Mouse (Mus musculus) C2C12 (cell line): Measurements from ENCODE around the gene Dlx4. TPM values are rescaled to one million over a fixed set of nuclear protein-coding genes. Genes with fewer than 3 reads are reported as not detected.

ENCODE experiments used
- H3K27me3 ChIP-seq: one replicate; pipeline ENCODE4 v1.6.1; 2011; ENCODE audit not compliant: control insufficient read depth, insufficient read depth, insufficient read length
- H3K36me3 ChIP-seq: one replicate; pipeline ENCODE4 v1.6.1; 2011; ENCODE audit not compliant: control insufficient read depth, insufficient read depth
- H3K4me3 ChIP-seq: one replicate; pipeline ENCODE4 v1.5.1; 2011; ENCODE audit warnings: mild to moderate bottlenecking, control low read depth; ENCODE audit not compliant: poor library complexity, insufficient read depth, severe bottlenecking
- H3K79me2 ChIP-seq: one replicate; pipeline ENCODE4 v1.6.1; 2011; ENCODE audit not compliant: control insufficient read depth, insufficient read depth
- H3K79me3 ChIP-seq: one replicate; pipeline ENCODE4 v1.6.1; 2011; ENCODE audit warnings: low read depth, control low read depth
- H3ac ChIP-seq: one replicate; pipeline ENCODE3; 2011; ENCODE audit warnings: low read depth; ENCODE audit not compliant: control insufficient read depth, insufficient read length
- CEBPB ChIP-seq: IDR thresholded peaks from one replicate; pipeline ENCODE4 v1.6.1; 2011; ENCODE audit warnings: low read depth, mild to moderate bottlenecking, control low read depth, moderate library complexity
- CTCF ChIP-seq: IDR thresholded peaks from one replicate; pipeline ENCODE4 v1.5.1; 2011; ENCODE audit not compliant: control insufficient read depth, insufficient read depth, insufficient read length
- FOSL1 ChIP-seq: IDR thresholded peaks from one replicate; pipeline ENCODE4 v1.8.0; 2011; ENCODE audit warnings: mild to moderate bottlenecking, low read length; ENCODE audit not compliant: poor library complexity, insufficient read depth, severe bottlenecking
- MAX ChIP-seq: IDR thresholded peaks from one replicate; pipeline ENCODE4 v1.6.1; 2011; ENCODE audit warnings: mild to moderate bottlenecking, control low read depth
- MYOD1 ChIP-seq: IDR thresholded peaks from one replicate; pipeline ENCODE4 v1.6.1; 2011; ENCODE audit warnings: low read depth; ENCODE audit not compliant: control insufficient read depth, insufficient read length
- MYOG ChIP-seq: IDR thresholded peaks from one replicate; pipeline ENCODE4 v1.6.1; 2011; ENCODE audit not compliant: control insufficient read depth, insufficient read length; ENCODE audit errors: extremely low read depth
- USF1 ChIP-seq: IDR thresholded peaks from one replicate; pipeline ENCODE4 v1.6.1; 2011; ENCODE audit warnings: low read depth, mild to moderate bottlenecking, control low read depth, moderate library complexity
- polyA plus RNA-seq: library from polyadenylated mRNA; unstranded; fragments of >200 nt; fragmentation: generic; extraction: Trizol; gene quantifications from one replicate; pipeline ENCODE4 v1.2.1, GENCODE M21; 2012; ENCODE audit warnings: missing spikeins

Dlx4 gene
- polyA plus RNA-seq, 1 experiment, result 0.37 TPM

GRCm38 (mm10) chr11:95104266-95104665, 41.8 kb downstream of the Dlx4 start:
- H3K36me3 ChIP-seq, result no peaks in the 10 kb centered on the region
- no peaks in the 10 kb centered on the region for H3K79me3 ChIP-seq
- H3K27me3 ChIP-seq, result no peaks in the 10 kb centered on the region
- H3K4me3 ChIP-seq, result no peak overlapping the region
- H3ac ChIP-seq, result no peak overlapping the region
- no peaks in the 10 kb centered on the region for H3K79me2 ChIP-seq
- TF ChIP-seq USF1 (no peak), CTCF (no peak), FOSL1 (no peak), MYOG (no peak), MAX (no peak), CEBPB (no peak), MYOD1 (no peak)

GRCm38 (mm10) chr11:95102161-95102904, 43.7 kb downstream of the Dlx4 start:
- H3K79me2 ChIP-seq, result no peaks in the 10 kb centered on the region
- no peaks in the 10 kb centered on the region for H3K27me3 ChIP-seq
- no peaks in the 10 kb centered on the region for H3K79me3 ChIP-seq
- no peak for TF ChIP-seq FOSL1
- TF ChIP-seq MYOG, result no peak
- no peak for TF ChIP-seq MAX
- no peak for TF ChIP-seq USF1
- TF ChIP-seq CTCF, result no peak
- no peak for TF ChIP-seq MYOD1
- TF ChIP-seq CEBPB, result no peak
- no peaks in the 10 kb centered on the region for H3K36me3 ChIP-seq
- no peak overlapping the region for H3ac ChIP-seq
- H3K4me3 ChIP-seq, result no peak overlapping the region

GRCm38 (mm10) chr11:95101071-95101788, 44.8 kb downstream of the Dlx4 start:
- H3K79me3 ChIP-seq, result no peaks in the 10 kb centered on the region
- no peak overlapping the region for H3K4me3 ChIP-seq
- H3K79me2 ChIP-seq, result no peaks in the 10 kb centered on the region
- no peak for TF ChIP-seq MYOG
- TF ChIP-seq USF1, result no peak
- TF ChIP-seq MAX, result no peak
- TF ChIP-seq CTCF, result no peak
- TF ChIP-seq CEBPB, result no peak
- no peak for TF ChIP-seq MYOD1
- no peak for TF ChIP-seq FOSL1
- no peaks in the 10 kb centered on the region for H3K27me3 ChIP-seq
- H3ac ChIP-seq, result no peak overlapping the region
- no peaks in the 10 kb centered on the region for H3K36me3 ChIP-seq

GRCm38 (mm10) chr11:95100393-95100792, 45.7 kb downstream of the Dlx4 start:
- Histone ChIP-seq H3K79me3 (no peaks in the 10 kb centered on the region), H3K36me3 (no peaks in the 10 kb centered on the region), H3K79me2 (no peaks in the 10 kb centered on the region), H3ac (no peak overlapping the region), H3K4me3 (no peak overlapping the region), H3K27me3 (no peaks in the 10 kb centered on the region)
- TF ChIP-seq MAX (no peak), USF1 (no peak), CTCF (no peak), MYOG (no peak), MYOD1 (peak; percentile 71)

- H3K79me2 ChIP-seq, result no peaks in the 10 kb centered on the region
- no peaks in the 10 kb centered on the region for H3K27me3 ChIP-seq
- no peaks in the 10 kb centered on the region for H3K79me3 ChIP-seq
- H3ac ChIP-seq, result no peak overlapping the region
- no peak for TF ChIP-seq MAX
- TF ChIP-seq MYOG, result no peak
- peak; percentile 75 for TF ChIP-seq USF1
- TF ChIP-seq FOSL1, result no peak
- no peak for TF ChIP-seq CTCF
- no peak for TF ChIP-seq MYOD1
- TF ChIP-seq CEBPB, result no peak
- H3K36me3 ChIP-seq, result no peaks in the 10 kb centered on the region
- no peak overlapping the region for H3K4me3 ChIP-seq
Observed at GRCm38 (mm10) chr11:95098346-95099095, 47.5 kb downstream of the Dlx4 start.
